Mouse (Mus musculus) layer of hippocampus, adult 8-10 months (tissue): Measurements from ENCODE around the gene Clec4n. TPM values are rescaled to one million over a fixed set of nuclear protein-coding genes. Genes with fewer than 3 reads are reported as not detected.
"Not testable (repeated sequence)": the region's sequence is repeated elsewhere in the genome, so short reads cannot be mapped to it uniquely, and the experiment has no call there.

Experiments used
- DNase-seq, 2 experiments: peaks; one replicate each; pipeline ENCODE4 v3.0.0; 2022; ENCODE audit warnings: low spot score in 2 of 2
- total RNA-seq, 4 experiments: library from RNA; stranded (reverse); gene quantifications; 2 replicates each; pipeline ENCODE4 v1.2.4; 2022

Clec4n gene
- total RNA-seq, 4 experiments from 2014 or later: not detected

GRCm38 (mm10) chr6:123292751-123293400 is 63.2 kb downstream of the Clec4n start:
- no peak for DNase-seq

GRCm38 (mm10) chr6:123293509-123293908 is 63.9 kb downstream of the Clec4n start:
- not testable (repeated sequence) for DNase-seq

Other genes starting within 250 kb of the Clec4n start
- gene Clec4a4, start 239.5 kb upstream of the Clec4n start, total RNA-seq: not detected
- gene Clec4b1, start 179.9 kb upstream of the Clec4n start, total RNA-seq: not detected
- 1 to 10 TPM; 2.9 to 3.8 (median 3.2) TPM for gene Clec4a2, start 123.4 kb upstream of the Clec4n start, total RNA-seq
- under 1 TPM in 1 of 4 experiments, not detected in 3; 0.65 TPM for gene Clec4b2, start 57.0 kb upstream of the Clec4n start, total RNA-seq
- not detected for gene Clec4d, start 32.3 kb downstream of the Clec4n start, total RNA-seq
- not detected for gene Clec4e, start 60.0 kb downstream of the Clec4n start, total RNA-seq
- gene Vmn2r19, start 78.5 kb downstream of the Clec4n start, total RNA-seq: not detected
- gene Vmn2r20, start 188.3 kb downstream of the Clec4n start, total RNA-seq: not detected